Mouse (Mus musculus): ENCODE measurements around the gene Fitm1. TPM values are rescaled to one million over a fixed set of nuclear protein-coding genes. Genes with fewer than 3 reads are reported as not detected.

Gene Fitm1
- polyA plus RNA-seq, 1 experiment from 2014 or later: not detected

DNA sequence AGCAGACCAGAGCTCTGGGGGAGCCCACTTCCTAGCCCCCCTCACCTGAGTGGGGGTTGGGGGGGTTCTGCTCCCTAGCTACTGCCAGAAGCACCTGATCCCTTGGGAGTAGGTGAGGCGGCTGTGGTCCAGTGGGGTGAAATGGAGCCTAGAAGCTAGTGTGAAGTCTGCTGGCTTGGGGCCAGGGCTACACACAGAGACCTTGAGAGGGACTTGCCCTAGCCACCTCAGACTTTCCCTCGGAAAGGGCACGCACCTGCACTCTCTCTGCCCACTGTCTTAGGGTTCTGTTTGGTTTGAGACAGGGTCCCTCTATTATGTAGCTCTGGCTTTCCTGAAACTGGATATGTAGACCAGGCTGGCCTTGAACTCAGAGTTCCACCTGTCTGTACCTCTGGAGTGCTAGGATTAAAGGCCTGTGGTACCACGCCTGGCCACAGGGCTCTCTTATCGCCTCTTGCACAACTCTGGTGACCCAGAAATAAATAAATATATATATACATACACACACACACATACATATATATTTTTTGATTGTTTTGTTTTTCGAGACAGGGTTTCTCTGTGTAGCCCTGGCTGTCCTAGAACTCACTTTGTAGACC lies 3.4 kb downstream of the Fitm1 start:
- no peaks in the 10 kb centered on the region for H3K9me3 ChIP-seq (replicated peaks; ENCODE audit: control insufficient read depth, low read length, poor library complexity, severe bottlenecking)
- peak overlapping the region; percentile 76 for H3K4me2 ChIP-seq (ENCODE audit: low read length)
- no peaks in the 10 kb centered on the region for H3K27me3 ChIP-seq (ENCODE audit: control insufficient read depth, insufficient read depth, low read depth, low read length)
- peak overlapping the region; percentile 73 for H3K9ac ChIP-seq (ENCODE audit: low read depth, low read length)
- H3K4me3 ChIP-seq (ENCODE audit: low read depth, low read length): peak overlapping the region; percentile 49
- H3K4me1 ChIP-seq (ENCODE audit: control insufficient read depth, insufficient read depth, low read length): peaks cover 11% of the 10 kb centered on the region
- H3K27ac ChIP-seq (ENCODE audit: low read length): peak overlapping the region; percentile 90
- peak; percentile 44 for ATAC-seq
- no peaks in the 10 kb centered on the region for H3K36me3 ChIP-seq (ENCODE audit: control insufficient read depth, insufficient read depth, low read length)
- WGBS: 32% methylated on average over 6 of the region's 6 CpGs

DNA sequence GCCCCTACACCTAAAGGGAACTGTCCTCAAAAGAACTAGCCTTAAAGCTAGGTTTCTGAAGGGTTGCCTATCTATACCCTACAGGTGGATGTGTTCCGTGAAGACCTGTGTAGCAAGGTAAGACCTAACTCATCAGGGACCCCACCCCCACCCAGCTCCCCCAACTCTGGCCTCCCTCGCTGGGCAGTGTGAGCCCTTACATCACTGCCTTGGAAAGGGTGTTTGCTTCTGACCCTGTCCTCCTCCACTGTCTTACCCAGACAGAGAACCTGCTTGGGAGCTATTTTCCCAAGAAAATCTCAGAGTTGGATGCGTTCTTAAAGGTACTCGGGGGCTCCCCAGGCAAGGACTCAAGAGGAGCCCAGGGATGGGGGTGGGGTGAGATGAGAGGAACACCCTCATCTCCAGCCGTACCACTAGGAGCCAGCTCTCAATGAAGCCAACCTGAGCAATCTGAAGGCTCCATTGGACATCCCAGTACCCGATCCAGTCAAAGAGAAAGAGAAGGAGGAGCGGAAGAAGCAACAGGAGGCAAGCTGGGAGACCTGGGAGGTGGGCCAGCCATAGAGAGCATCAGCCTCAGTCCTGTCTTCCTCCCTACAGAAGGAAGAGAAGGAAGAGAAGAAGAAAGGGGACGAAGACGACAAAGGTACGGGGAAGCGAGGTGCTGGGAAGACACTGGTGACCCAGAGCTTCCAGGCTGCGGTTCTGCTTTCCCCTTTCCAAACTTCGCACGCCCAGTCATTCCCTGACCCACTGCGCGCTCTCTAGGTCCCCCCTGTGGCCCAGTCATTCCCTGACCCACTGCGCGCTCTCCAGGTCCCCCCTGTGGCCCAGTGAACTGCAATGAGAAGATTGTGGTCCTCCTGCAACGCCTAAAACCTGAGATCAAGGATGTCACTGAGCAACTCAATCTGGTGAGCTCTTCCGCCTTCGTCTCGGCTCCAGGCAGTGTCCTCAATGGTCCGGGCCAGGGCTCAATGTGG lies 4.4 kb downstream of the Fitm1 start:
- ATAC-seq: no peak
- Histone ChIP-seq H3K4me1 (ENCODE audit: control insufficient read depth, insufficient read depth, low read length) (peaks cover 15% of the 10 kb centered on the region), H3K36me3 (ENCODE audit: control insufficient read depth, insufficient read depth, low read length) (no peaks in the 10 kb centered on the region), H3K27me3 (ENCODE audit: control insufficient read depth, insufficient read depth, low read depth, low read length) (no peaks in the 10 kb centered on the region), H3K4me2 (ENCODE audit: low read length) (no peak overlapping the region), H3K9ac (ENCODE audit: low read depth, low read length) (no peak overlapping the region), H3K9me3 (replicated peaks; ENCODE audit: control insufficient read depth, low read length, poor library complexity, severe bottlenecking) (no peaks in the 10 kb centered on the region), H3K27ac (ENCODE audit: low read length) (no peak overlapping the region), H3K4me3 (ENCODE audit: low read depth, low read length) (no peak overlapping the region)
- WGBS: 85% methylated on average over 23 of the region's 23 CpGs

DNA sequence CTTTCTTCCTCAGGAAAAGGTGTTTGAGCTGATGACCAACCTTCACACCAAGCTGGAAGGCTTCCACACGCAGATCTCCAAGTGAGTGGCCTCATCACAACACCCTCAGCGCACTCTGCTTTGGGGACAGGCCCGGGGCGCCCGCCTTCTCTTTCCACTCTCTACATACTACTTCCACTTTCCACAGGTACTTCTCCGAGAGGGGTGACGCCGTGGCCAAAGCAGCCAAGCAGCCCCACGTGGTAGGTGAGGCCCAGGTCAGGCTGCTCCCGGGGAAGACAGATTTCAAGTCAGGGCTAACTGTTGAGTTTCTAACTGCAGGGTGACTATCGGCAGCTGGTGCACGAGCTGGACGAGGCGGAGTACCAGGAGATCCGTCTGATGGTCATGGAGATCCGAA lies 5.3 kb downstream of the Fitm1 start:
- Histone ChIP-seq H3K9me3 (replicated peaks; ENCODE audit: control insufficient read depth, low read length, poor library complexity, severe bottlenecking) (no peaks in the 10 kb centered on the region), H3K27ac (ENCODE audit: low read length) (no peak overlapping the region), H3K36me3 (ENCODE audit: control insufficient read depth, insufficient read depth, low read length) (no peaks in the 10 kb centered on the region), H3K4me1 (ENCODE audit: control insufficient read depth, insufficient read depth, low read length) (peaks cover 18% of the 10 kb centered on the region), H3K4me3 (ENCODE audit: low read depth, low read length) (no peak overlapping the region), H3K4me2 (ENCODE audit: low read length) (no peak overlapping the region), H3K9ac (ENCODE audit: low read depth, low read length) (no peak overlapping the region), H3K27me3 (ENCODE audit: control insufficient read depth, insufficient read depth, low read depth, low read length) (no peaks in the 10 kb centered on the region)
- WGBS: 96% methylated on average over 16 of the region's 16 CpGs
- ATAC-seq: no peak

DNA sequence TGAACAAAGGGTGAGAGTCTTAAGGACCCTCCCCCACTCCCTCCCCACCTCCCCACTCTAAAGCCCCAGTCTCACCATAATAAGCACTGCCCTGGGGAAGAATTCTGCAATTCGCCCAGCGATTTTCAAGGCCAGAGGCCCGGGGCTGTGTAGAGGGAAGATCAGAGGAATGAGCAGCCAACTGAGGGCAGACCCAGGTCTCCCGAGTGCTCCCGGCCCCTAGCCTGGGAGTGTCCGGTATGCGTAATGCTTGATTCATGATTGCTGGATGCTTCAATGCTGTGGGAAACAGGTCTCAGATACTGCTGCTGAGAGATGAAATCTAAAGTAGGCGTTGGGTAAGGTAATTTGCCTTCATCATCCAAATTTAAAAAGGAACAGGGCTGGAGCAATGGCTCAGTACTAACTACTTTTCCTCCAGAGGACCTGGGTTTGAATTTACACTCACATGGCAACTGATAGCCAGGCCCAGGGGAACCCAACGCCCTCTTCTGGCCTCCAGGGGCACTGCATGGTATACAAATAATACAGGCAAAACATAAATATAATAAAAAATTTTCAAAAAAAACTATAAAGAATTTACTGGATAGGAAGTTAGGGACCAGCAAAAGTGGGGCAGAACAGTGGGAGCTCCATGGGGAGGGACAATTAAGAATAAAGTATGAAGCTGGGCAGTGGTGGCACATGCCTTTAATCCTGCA lies 6.7 kb downstream of the Fitm1 start:
- no peaks in the 10 kb centered on the region for H3K9me3 ChIP-seq (replicated peaks; ENCODE audit: control insufficient read depth, low read length, poor library complexity, severe bottlenecking)
- no peak overlapping the region for H3K4me3 ChIP-seq (ENCODE audit: low read depth, low read length)
- 79% methylated on average over 9 of the region's 9 CpGs for WGBS
- no peak overlapping the region for H3K9ac ChIP-seq (ENCODE audit: low read depth, low read length)
- H3K4me1 ChIP-seq (ENCODE audit: control insufficient read depth, insufficient read depth, low read length): peaks cover 18% of the 10 kb centered on the region
- no peak overlapping the region for H3K4me2 ChIP-seq (ENCODE audit: low read length)
- H3K36me3 ChIP-seq (ENCODE audit: control insufficient read depth, insufficient read depth, low read length): peaks cover 2% of the 10 kb centered on the region; the same call in 1 of the 2 replicates
- ATAC-seq: no peak
- H3K27me3 ChIP-seq (ENCODE audit: control insufficient read depth, insufficient read depth, low read depth, low read length): no peaks in the 10 kb centered on the region
- H3K27ac ChIP-seq (ENCODE audit: low read length): no peak overlapping the region

- Histone ChIP-seq H3K4me1 (ENCODE audit: control insufficient read depth, insufficient read depth, low read length) (peaks cover 9% of the 10 kb centered on the region), H3K9ac (ENCODE audit: low read depth, low read length) (peak overlapping the region; percentile 84), H3K4me3 (ENCODE audit: low read depth, low read length) (peak overlapping the region; percentile 58), H3K27me3 (ENCODE audit: control insufficient read depth, insufficient read depth, low read depth, low read length) (no peaks in the 10 kb centered on the region), H3K27ac (ENCODE audit: low read length) (peak overlapping the region; percentile 71; the same call in 1 of the 2 replicates), H3K36me3 (ENCODE audit: control insufficient read depth, insufficient read depth, low read length) (peaks cover 4% of the 10 kb centered on the region; the same call in 1 of the 2 replicates), H3K4me2 (ENCODE audit: low read length) (peak overlapping the region; percentile 78), H3K9me3 (replicated peaks; ENCODE audit: control insufficient read depth, low read length, poor library complexity, severe bottlenecking) (no peaks in the 10 kb centered on the region)
- no peak for ATAC-seq
- 38% methylated on average over 5 of the region's 5 CpGs for WGBS
These were observed 8.9 kb downstream of the Fitm1 start for GRCm38 (mm10) chr14:55584303-55584701.

GRCm38 (mm10) chr14:55584702-55585565 lies 9.5 kb downstream of the Fitm1 start, which contains the start of gene Emc9:
TSS of gene Emc9 (minus strand) at chr14:55585302.
- H3K4me2 ChIP-seq (ENCODE audit: low read length): peak within 1 kb of the TSS; percentile 78
- peak within 1 kb of the TSS; percentile 58 for H3K4me3 ChIP-seq (ENCODE audit: low read depth, low read length)
- H3K36me3 ChIP-seq (ENCODE audit: control insufficient read depth, insufficient read depth, low read length): peaks cover 4% of the 10 kb centered on the region; the same call in 1 of the 2 replicates
- no peaks in the 10 kb centered on the region for H3K27me3 ChIP-seq (ENCODE audit: control insufficient read depth, insufficient read depth, low read depth, low read length)
- 3% methylated on average over 43 of the region's 43 CpGs for WGBS
- peak; percentile 82 for ATAC-seq
- H3K9ac ChIP-seq (ENCODE audit: low read depth, low read length): peak within 1 kb of the TSS; percentile 84
- H3K9me3 ChIP-seq (replicated peaks; ENCODE audit: control insufficient read depth, low read length, poor library complexity, severe bottlenecking): no peaks in the 10 kb centered on the region
- H3K27ac ChIP-seq (ENCODE audit: low read length): peak within 1 kb of the TSS; percentile 71
- H3K4me1 ChIP-seq (ENCODE audit: control insufficient read depth, insufficient read depth, low read length): peaks cover 10% of the 10 kb centered on the region

DNA sequence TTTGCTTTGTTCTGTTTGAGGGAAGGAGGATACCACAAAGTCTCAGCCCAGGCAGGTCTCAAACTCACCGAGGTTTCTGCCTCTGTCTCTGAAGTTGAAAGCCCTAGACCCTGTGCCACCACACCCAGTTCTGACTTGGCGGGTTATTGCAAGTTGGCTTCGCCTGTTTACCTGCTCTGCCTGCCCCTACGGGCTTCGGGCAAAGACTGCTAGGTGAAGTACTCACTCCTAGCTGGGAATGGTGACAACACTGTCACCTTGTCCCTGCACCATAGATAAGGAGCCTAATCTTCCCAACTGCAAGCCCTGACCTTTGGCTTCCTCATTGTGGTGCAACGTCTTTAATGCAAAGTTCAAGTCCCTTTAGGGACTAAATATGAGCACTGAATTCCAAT lies 10.1 kb downstream of the Fitm1 start:
- H3K9me3 ChIP-seq (replicated peaks; ENCODE audit: control insufficient read depth, low read length, poor library complexity, severe bottlenecking): no peaks in the 10 kb centered on the region
- peaks cover 16% of the 10 kb centered on the region for H3K4me1 ChIP-seq (ENCODE audit: control insufficient read depth, insufficient read depth, low read length)
- H3K27ac ChIP-seq (ENCODE audit: low read length): no peak overlapping the region
- 68% methylated on average over 6 of the region's 6 CpGs for WGBS
- H3K4me2 ChIP-seq (ENCODE audit: low read length): peak overlapping the region; percentile 78
- peaks cover 4% of the 10 kb centered on the region; the same call in 1 of the 2 replicates for H3K36me3 ChIP-seq (ENCODE audit: control insufficient read depth, insufficient read depth, low read length)
- H3K9ac ChIP-seq (ENCODE audit: low read depth, low read length): no peak overlapping the region
- H3K27me3 ChIP-seq (ENCODE audit: control insufficient read depth, insufficient read depth, low read depth, low read length): no peaks in the 10 kb centered on the region
- 0 out of 2 replicates have a peak, but pooled peaks have one; percentile 12 for ATAC-seq
- no peak overlapping the region for H3K4me3 ChIP-seq (ENCODE audit: low read depth, low read length)

DNA sequence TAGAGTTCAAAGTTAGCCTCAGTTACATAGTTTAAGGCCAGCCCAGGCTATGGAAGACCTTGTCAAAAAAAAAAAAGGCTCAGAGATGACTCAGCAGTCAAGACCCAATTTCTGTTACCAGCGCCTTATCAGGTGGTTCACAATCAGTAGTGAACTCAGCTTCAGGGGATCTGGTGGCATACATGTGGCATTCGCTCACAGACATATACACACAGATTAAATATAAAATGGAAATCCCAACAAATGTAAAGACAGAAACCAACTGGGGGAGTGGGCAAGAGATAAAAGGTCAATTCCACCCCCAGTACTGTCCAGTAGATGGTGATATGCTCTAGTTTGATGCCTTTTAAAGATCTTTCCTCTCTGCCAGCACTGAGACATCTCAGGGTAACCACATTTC lies 10.7 kb downstream of the Fitm1 start:
- no peaks in the 10 kb centered on the region for H3K9me3 ChIP-seq (replicated peaks; ENCODE audit: control insufficient read depth, low read length, poor library complexity, severe bottlenecking)
- ATAC-seq: no peak
- WGBS: 96% methylated on average over 2 of the region's 2 CpGs
- no peak overlapping the region for H3K9ac ChIP-seq (ENCODE audit: low read depth, low read length)
- no peaks in the 10 kb centered on the region for H3K27me3 ChIP-seq (ENCODE audit: control insufficient read depth, insufficient read depth, low read depth, low read length)
- no peak overlapping the region for H3K27ac ChIP-seq (ENCODE audit: low read length)
- no peak overlapping the region for H3K4me3 ChIP-seq (ENCODE audit: low read depth, low read length)
- no peak overlapping the region for H3K4me2 ChIP-seq (ENCODE audit: low read length)
- H3K4me1 ChIP-seq (ENCODE audit: control insufficient read depth, insufficient read depth, low read length): peaks cover 16% of the 10 kb centered on the region
- H3K36me3 ChIP-seq (ENCODE audit: control insufficient read depth, insufficient read depth, low read length): peaks cover 4% of the 10 kb centered on the region; the same call in 1 of the 2 replicates
